Mouse (Mus musculus): ENCODE measurements at regions not wholly inside any gene's neighbourhood (a gene's known extent, or its start where the extent isn't known, plus 50 kb on each side); places are given as distances from the start of the nearest gene placed in this dataset.

DNA sequence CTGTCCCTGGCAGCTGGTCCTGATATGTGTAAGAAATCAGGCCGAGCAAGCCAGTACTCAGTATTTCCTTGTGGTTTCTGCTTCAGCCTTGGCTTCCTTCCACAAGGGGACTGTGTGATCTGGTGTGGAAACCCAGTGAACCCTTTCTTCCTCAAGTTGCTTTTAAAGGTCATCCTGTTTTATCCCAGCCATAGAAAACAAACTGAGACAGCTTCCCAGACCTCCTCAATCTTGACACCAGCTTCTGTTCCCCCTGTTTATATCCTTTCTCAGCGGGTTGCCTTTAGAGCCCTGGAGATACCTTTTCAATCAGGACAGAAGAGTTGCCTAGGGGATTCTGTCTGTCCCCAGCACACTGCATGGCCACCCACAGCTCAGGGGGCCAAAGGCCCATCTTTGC is 155.2 kb upstream of the Zfp507 start:
- no peak for TF ChIP-seq GATA1 (IDR thresholded peaks at IDR 0.05; ENCODE audit: low read depth, low read length)
- no peak for TF ChIP-seq CTCF (IDR thresholded peaks at IDR 0.05 in 2 of 3, conservative IDR thresholded peaks at IDR 0.05 in 1 of 3; ENCODE audit: control insufficient read depth in 1 of 3, insufficient read depth in 1 of 3, low read depth in 2 of 3, low read length in 3 of 3, poor library complexity in 1 of 3, severe bottlenecking in 1 of 3)
- TF ChIP-seq TAL1 (IDR thresholded peaks at IDR 0.05; ENCODE audit: low read length): no peak
- TF ChIP-seq E2F4 (IDR thresholded peaks at IDR 0.05; ENCODE audit: borderline replicate concordance, low read depth, low read length): no peak
- TF ChIP-seq MYB (IDR thresholded peaks at IDR 0.05; ENCODE audit: low read depth, low read length): no peak
